Mouse (Mus musculus) right cerebral cortex, postnatal 36 days (tissue): Measurements from ENCODE around the gene Cep57.

Experiments used
- DNase-seq, 2 experiments: peaks; one replicate each; pipeline ENCODE4 v3.0.0; 2022; ENCODE audit warnings: low spot score in 2 of 2, mixed read lengths in 1 of 2

Gene Cep57

DNA sequence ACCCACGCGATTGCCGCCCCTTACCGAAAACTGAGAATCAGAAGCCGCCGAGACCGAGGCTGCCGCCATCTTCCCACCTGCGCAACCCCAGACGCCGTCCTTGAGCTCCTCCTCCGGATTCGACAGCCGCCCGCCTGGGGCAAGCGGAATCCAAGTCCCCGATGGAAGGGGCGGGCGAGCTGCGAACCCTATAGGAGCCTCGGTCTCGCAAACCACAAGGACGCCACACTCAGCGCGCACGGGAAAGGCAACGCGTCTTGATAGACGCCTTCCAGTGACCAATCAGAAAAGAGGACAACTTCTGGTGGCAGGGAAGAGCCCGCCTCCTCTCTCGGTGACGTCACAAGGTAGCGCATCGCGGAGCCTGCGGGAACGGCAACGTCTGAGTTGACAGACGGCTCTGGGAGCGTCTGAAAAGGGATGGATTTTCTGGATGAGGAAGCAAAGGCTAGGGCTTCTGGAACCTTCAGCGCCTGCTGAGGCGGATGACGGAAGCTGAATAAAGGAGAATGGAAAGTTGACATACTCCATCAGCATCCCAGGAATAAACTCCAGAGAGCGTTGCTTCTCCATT is at the start of gene Cep57:
Gene Cep57 (minus strand): TSS at position 276 of the 574 bp plus-strand sequence.
- peak; percentile 94 to 97 for DNase-seq

DNA sequence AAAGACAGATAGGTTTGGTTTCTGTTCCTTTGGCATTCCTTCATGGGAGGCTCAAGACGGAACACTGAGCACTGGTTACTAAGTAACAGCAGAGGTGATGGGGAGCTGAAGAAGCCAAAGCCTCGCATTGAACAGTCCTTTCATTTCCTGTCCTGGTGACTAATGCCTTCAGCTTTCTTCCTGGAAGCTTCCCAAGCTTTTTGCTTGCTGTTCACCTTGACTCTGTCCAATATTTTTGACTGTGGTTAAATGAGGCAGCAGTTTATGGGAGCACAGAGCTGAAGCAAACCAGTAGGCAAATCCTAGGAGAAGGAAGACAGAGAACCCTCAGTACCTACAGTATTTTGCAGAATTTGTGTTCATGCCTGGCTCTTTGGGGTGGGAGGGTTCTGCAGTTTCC is 48.4 kb upstream of the Cep57 start:
- DNase-seq = no peak

DNA sequence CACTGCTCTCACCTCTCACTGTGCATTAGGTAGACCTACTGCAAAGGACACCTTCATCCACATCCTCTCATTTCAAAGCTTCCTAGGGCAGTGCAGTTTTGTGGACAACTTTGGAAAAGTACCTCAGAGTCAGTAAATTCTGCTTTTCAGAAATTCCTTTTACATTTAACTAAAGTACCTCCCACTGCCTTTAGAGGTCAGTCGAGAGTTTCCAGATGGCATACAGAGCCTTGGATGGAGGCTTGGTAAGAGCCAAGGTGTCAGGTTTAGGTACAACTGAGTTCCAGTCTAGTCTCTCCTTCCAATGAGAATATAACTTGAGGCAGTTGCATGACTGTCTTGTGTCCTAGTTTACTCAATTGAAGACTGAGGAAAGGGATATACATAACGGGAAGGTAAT is 47.5 kb upstream of the Cep57 start:
- DNase-seq = no peak

DNA sequence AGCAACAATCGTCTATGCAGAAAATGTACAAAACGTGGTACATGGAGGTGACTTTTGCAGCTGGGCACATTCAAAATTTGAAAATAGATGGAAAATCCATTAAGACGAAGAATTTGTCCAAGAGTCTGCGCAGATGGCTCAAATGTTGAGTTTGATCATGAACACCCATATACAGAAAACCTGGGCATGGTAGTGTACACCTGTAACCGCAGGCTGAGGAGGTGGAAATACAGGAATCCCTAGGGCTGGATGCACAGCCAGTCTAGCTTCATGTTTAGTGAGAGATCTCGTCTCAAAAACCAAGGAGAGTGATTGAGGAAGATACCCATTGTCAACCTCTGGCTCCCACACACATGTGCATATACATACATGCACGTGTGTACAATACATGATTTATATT is 44.7 kb upstream of the Cep57 start:
- no peak for DNase-seq

DNA sequence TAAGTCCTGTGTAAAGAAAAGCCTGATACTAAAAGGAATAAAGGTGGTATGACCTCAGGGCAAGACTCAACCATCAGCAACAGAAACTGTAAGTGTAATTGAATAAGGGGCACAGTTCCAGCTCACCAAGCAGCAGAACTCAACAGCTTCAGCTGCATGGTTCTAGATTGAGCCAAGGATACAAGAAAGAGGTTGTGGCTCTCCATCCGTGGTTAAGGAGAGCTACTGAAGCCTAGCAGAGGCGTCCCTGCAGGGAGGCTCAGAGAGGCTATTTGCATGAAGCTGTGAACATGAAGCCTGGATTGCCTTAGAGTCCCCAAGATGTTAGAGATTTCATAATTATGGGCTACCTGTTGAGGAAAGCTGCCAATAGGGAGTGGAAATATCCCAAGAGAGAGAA is 40.7 kb upstream of the Cep57 start:
- no peak for DNase-seq

DNA sequence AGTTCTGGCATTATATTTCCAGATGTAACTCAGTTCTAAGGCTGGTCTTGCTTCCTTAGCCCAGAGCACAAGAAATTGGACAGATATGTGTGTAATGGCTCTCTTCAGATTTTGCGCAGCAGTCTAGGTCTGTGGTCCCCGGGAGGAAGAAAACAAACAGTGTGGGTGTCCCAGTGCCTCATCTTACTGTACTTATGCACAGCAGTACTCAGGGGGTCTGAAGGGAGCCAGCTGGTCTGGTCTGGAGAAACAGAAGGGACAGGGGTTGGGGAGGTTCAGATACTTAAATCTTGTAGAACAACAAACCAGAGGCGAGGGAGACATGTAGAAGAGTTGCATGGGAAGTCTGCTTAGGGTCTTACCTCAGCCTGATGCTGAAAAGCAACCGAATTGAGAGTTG is 29.9 kb upstream of the Cep57 start:
- no peak for DNase-seq

DNA sequence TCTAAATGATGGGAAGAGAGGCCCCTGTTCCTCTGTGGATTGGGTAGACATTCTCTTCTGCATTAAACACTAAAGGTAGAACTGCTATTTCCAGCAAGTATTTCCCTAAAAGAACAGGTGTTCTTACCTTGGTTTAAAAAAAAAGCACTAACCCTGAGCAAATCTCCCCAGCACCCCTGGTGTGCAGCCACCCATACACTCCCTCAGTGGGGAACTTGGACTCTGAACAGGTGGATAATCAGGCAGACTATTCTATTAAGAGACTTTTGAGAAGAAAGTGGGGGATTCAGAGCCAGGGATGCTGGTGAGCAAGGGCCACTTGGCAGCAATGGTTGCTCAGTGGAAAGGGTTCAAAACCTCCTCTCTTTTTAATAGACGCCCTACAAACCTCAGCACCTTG is 29.3 kb upstream of the Cep57 start:
- DNase-seq = no peak

DNA sequence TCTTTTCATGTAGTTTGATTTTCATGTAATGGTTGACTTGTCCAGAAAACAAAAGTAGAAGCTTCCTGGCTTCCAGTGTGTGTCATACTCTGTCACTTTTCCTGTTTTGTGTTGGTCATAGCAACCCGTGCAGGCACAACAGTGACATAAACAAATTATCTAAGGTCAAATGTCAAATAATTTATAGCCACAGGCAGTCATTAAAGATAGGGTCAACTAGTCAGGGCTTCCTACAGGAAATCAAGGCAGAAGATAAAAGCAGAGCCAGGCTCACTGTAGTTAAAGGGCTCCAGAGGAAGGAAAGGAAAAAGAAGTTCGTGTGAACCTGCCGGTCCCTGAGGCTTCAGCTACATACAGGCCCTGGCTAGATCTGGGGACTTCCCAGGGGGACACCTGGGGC is 27.0 kb upstream of the Cep57 start:
- DNase-seq = no peak

DNA sequence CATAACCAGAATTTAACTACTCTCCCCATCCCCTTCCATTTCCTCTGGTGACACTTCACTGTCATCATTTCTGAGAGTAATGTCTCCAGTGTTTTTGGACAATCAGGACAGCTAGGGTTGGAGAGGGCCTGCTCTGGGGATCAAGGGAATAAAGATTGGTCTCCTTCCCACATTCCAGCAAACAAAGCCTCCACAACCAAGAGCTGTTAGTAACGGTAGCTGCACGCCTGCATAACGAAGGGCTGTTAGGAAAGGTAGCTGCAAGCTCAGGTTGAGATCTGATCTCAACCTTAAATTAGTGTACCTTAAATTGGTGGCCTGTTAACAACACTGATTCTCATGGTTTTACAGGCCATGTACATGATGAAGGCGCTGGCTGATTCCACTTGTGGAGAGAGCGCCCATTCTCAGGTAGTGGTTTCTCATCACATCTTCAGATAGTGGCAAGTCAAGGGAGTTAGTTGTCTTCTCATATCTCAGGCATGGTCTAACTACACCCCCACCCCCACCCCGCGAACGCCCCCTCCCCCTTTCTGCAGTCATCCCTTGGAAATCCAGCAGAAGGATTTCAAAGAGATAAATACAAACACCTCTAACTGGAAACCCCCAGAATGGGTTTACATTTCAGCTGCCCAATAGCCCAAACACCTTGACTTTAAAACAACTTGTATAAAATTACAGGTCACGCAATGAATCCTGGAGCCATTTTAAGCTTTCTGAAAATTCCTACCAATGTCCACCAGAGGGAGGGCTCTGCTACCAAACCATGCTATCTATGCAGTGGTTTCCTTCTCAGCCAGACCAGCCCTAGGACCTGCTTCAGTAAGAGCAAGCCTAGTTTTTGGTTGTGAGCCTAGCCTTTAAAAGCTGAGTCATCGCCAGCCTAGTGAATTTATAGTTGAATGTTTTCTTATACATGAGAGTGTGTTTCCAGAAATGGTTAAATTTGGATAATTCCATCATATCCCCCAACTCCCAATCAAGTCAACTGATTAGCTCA is 21.9 kb upstream of the Cep57 start:
- DNase-seq = peak in 1 of 2 experiments; percentile 7

DNA sequence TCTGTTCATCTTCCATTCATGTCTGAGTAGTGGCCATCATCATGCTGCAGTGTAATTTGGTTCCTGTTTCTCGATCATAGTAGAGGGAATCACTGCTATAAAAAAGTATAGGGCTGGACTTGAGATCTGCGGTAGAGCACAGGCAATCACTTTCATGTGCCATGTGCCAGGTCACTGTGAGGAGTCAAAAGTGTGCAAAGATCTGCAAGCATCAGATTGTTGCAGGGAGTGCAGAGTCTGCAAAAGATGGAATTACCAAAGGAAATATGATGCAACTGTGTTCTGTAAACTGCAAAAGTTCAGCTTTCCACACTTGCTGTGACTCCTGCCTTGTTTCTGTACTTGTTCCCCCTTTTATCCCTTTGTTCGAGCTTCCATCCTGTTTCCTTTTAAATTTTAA is 20.7 kb upstream of the Cep57 start:
- DNase-seq = no peak

DNA sequence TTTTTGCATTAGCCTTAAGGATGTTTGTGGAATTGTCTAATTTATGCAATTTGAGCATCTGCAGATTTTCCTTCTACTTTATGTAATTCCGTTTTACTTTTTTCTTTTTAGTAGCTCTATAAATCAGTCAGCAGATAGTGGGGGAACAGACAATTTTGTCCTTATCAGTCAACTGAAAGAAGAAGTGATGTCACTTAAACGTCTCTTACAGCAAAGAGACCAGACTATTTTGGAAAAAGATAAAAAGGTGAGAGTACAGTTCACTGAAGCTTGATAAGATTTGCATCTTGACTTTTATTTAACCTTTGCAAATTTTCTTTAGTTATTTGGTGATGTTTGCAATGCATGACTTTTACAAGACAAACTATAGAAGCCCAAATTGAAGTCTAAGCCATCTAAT is 9.8 kb upstream of the Cep57 start:
- DNase-seq = no peak

DNA sequence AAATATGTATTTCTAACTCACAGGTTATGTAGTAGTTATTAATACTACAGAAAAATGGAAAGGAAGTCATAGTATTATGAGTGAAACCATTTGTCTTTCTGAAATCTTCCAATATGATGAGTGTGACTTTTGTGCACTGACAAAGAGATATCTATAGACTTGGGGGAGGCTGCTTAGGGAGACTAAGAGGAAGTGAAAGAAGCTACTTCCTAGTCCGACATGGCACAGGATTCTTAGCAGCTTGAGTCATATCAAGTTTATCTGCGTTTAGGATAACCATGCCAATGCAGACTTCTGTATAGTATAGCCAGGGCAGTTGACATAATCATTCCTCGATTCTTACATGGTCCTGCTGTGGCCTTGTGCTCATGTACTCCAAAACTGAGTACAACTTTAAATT is 8.3 kb upstream of the Cep57 start:
- no peak for DNase-seq

DNA sequence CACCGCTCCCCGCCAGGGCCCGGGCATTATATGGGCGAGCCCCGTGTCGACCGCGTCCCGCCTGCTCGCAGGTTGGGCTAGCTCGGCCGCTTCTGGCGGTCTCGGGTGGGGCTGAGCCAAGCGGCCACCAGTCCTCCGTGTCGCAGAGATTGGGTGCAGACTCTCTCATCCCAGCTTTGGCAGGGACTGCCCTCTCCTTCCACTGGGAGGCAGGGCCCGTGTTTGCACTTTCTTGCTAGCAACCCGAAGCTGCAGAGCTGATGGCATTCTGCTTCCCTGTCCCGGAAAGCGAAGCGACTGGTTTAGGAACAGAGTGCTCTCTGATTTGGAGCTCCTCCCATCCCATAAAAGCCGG is 1.2 kb upstream of the Cep57 start:
- peak in 1 of 2 experiments; percentile 10 for DNase-seq

DNA sequence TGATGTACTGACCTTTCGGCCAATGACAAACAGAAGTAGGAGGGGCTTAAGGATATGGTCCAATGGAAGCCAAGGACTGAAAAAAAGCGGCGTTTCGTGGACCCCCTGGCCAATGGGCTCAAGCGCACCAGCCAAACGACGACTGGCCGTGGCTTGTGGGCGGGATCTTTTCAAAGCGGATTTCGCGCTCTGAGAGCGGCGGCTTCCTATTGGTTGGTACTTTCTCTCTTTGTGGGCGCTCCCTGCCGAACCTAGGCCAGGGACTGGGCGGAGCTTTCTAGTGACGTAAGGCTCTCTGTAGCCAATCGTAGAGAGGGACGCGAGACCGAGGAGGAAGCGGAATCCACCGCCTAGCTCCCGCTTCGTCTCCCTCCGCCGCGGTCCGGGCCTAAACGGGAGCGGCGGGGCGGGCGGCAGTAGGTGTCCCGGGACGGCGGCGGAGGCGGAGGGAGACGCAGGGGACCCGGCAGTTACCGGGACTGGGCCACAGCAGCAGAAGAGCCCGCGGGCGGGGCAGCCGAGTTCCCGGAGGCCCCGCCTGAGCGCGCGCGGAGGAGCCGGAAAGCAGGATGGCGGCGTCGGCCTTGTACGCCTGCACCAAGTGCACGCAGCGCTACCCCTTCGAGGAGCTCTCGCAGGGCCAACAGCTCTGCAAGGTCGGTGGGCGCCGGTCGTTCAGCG is 639 bp upstream of the Cep57 start, which contains the start of gene Fam76b:
Gene Fam76b (plus strand): TSS at position 311 of the 681 bp plus-strand sequence.
- DNase-seq = peak; percentile 100

DNA sequence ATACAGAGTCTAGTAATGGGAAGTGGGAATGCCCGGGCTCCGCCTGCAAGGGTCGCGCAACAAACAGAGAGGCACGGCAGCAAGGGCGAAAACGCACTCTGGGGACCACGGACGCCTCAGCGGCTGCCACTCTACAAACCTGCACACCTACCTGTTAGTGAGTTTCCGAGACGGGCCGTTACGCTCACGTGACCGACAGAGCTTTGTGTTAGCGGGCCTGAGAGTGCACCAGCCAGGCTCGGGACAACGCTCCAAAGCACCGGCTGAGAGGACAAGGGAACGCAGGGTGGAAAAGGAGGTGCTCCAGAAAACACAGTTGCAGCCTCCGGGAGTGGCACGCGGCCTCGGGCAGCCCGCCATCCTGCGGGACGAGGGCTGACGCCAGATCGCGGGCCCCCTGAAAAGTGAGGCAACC is 509 bp downstream of the Cep57 start:
- DNase-seq = peak; percentile 48 to 53

DNA sequence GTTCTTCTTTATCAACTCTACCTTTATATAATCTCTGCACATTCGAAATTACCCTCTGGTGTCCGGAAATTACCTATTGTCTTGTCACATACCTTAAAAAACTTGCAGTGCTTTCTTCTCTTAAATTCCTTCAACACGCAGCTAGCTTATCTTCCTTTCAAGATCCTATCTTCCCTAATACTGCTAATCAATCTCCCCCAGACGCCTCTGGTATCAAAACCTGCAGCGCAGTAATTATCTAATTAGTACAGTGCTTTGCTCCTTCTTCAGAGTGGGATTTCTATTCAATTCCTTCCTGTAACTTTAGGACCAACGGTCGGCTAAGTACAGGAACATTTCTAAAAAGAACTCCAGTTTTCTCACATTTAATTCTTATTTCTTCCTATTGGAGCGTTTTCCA is 1.0 kb downstream of the Cep57 start:
- DNase-seq = no peak

DNA sequence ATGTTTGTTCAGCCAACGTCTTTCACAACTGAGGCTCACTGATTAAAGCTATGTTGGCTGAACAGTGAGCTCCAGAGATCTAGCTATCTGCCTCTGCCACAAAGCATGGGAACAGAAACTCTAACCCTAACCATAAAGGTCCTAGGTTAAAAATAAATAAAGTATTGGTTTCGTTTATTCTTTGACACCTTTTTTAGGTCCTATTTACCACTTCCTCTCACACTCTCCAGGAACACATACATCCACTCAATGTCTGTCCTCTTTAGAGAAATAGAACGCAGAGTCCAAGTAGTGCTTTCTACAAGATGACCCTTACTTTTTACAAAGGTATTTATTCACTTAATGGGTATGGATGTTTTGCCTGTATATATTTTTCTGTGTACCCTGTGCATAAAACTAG is 6.1 kb downstream of the Cep57 start:
- DNase-seq = no peak

DNA sequence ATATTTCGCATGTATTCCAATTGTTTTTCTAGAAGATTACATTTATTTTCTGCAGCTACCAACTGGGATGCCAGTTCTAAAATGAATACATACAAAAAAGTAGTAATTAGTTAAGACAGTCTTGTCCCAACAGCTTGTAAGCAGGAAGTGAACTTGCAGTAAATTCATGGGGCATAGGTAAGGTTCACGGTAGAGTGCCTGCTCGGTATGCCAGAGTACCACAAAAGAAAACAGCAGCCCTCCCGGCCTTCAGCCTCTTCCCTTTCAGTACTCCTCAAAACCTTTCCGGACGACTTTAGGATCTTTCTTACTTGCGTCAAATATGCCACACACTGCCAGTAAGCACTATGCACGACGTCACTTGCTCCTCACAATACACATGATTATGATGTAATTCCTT is 8.5 kb downstream of the Cep57 start:
- no peak for DNase-seq

DNA sequence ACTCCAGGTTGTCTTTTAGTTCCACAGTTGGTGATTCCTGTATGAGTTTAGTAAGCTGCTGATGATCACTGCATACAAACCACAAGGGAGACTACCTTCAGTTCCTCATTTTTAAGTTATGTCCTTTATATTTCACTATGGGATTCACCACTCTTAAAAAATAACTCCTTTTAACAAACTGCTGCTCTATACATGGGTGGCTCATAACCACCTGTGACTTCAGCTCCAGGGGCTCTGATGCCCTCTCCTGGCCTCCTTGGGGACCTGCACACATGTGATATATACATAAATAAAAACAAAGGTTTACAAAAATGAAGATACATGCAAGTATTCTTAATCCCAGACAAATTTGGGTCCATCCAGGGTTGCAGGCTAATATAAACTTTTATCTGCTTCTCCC is 17.0 kb downstream of the Cep57 start:
- DNase-seq = no peak

DNA sequence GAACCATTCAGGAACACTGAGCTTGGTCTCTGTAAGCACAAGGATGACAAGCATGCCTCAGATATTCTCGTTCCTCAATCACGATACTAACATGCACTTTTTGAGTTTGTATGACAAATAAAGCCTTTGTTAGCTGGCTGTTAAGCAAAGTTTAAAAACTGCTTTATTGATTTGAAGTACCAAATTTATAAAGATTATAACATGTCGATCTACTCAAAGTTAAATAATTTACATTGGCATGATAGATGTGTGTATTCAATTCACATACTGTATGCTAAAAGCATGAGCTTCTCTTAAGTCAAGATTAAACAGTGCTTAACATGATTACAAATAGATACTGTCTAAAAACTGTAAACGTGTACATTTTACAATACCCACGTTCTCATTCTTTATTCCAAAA is 19.2 kb downstream of the Cep57 start:
- DNase-seq = no peak

DNA sequence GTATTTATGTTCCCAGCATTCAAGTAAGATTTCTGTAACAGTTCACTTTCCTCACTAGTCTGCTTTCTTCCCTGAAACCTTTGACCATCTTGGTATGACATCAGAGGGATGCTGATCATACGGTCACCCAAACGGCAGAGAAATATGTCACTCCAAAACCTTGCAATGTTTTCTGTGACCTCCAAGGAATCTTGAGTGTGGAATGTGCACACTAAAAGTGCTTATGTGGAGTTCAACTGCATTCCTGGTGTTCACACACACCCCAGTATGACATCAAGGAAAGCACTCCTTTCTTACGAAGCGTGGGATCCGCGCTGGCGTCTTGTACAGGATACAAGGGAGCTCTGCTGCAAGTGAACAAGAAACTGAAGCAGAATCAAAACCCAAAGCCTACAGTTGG is 20.1 kb downstream of the Cep57 start:
- DNase-seq = no peak

DNA sequence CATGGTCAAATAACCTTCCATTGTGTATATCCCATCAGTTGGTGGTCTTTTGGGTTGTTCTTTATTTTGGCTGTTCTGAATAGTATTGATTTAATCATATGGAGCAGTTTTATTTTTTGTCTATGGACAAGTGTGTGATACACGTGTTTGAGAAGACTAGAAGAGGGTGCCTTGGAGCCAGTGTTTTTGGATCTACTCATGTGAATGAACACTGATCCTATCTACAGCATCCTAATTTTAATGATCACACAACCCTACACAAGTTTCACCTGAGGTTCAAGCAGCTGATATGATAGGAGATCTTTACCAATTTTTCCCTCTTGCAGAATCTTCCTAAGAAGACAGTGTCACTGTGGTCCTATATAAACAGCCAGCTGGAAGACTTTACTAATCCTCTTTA is 22.4 kb downstream of the Cep57 start:
- DNase-seq = no peak

DNA sequence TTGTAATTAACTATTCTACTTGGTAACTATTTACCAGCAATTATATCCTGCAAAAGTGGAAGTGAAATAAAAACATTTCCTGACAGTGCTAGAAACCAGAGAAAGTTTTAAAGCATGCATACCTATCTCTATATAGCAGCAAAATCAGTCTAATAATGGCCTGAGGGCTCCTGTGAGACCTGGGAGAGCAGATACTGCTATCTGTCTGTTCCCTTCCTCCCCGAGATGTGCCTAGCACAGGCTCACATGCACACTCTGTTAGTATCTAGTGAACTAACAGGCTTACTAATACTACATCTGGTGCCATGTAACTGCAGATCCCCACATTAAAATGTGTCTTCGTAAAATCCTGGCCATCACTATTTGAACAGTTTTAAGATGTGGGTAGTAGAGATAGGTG is 32.2 kb downstream of the Cep57 start:
- DNase-seq = no peak
